Mouse (Mus musculus): ENCODE data around the gene E430018J23Rik.
"Not testable (repeated sequence)": the region's sequence is repeated elsewhere in the genome, so short reads cannot be mapped to it uniquely, and the experiment has no call there.

Gene E430018J23Rik

GRCm38 (mm10) chr7:127342332-127342731 lies 51.1 kb downstream of the E430018J23Rik start:
- DNase-seq (ENCODE audit: low spot score in 2 of 2), result peak in 1 of 2 experiments; percentile 18

DNA sequence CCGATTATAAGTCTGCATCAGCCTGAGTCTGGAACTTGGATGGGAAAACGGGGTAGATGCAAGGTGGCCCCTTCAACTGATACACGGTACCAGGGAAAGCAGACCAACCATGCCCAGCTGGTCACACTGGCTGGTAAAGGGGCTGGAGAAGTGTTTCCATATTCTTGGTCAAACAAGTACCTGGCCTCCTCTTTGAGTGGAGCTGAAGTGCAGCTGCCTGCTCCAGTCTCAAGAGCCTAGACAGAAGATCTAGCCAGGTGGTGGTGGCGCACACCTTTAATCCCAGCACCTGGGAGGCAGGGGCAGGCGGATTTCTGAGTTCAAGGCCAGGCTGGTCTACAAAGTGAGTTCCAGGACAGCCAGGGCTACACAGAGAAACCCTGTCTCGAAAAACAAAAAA lies 51.6 kb downstream of the E430018J23Rik start:
- DNase-seq (ENCODE audit: low spot score in 2 of 2), result not testable (repeated sequence)

GRCm38 (mm10) chr7:127341356-127341755 lies 52.1 kb downstream of the E430018J23Rik start:
- DNase-seq (ENCODE audit: low spot score in 2 of 2), result no peak

All from spleen, postnatal 36 days (tissue).